Mouse (Mus musculus): Measurements from ENCODE around the gene Sec63. TPM values are rescaled to one million over a fixed set of nuclear protein-coding genes. Genes with fewer than 3 reads are reported as not detected.

The Sec63 gene
- polyA plus RNA-seq, 1 experiment from 2014 or later = 26.0 TPM

DNA sequence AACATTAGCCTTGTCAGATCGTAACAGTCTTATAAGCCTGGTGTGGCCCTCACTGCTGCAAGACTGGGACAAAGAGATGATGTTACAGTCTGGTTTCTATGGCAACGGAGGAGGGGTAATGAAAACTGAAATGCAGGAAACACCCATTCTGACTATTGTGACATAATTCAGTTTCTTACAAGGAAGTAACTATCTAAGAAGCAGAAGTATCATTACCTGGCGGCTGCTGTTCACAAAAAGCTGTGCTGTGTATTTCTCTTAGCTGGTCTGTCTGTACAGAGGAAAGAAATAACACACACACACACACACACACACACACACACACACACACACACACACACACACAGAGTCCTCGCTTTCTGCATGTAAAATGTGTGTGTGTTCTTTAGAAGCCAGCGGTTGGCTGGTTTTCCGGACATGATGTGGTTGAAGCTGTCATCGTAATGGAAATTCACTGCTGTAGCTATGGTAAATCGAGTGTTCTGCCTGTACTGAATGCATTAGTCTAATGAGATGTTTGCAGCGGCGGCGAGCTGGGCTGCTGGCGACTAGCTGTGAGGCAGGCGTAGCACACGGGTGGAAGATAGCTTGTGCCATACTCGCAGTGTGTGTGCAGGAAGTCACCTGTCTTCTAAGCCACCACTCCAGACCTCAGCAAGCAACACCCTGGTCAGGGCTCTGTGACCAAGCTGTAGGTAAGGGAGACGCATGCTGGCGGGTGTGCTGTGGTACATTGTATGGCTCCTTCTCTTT is 99.0 kb downstream of the Sec63 start, which contains the start of gene Scml4:
TSS of gene Scml4 (plus strand) at position 212 of the 753 bp plus-strand sequence.
- H3K4me1 ChIP-seq (ENCODE audit: control insufficient read depth, insufficient read depth, low read length) = no peaks in the 10 kb centered on the region; the same call in 1 of the 2 replicates
- no peaks in the 10 kb centered on the region for H3K9me3 ChIP-seq (replicated peaks; ENCODE audit: control insufficient read depth, low read length)
- no peaks in the 10 kb centered on the region for H3K27me3 ChIP-seq (ENCODE audit: control insufficient read depth, insufficient read depth, low read length)
- DNase-seq (ENCODE audit: low spot score) (peak; percentile 84), ATAC-seq (replicated peaks; ENCODE audit: insufficient number of reproducible peaks, low FRiP score, low TSS enrichment, low read depth) (no peak; the same call in 1 of the 2 replicates)
- H3K9ac ChIP-seq (replicated peaks; ENCODE audit: low read length) = no peak within 1 kb of the TSS
- H3K4me2 ChIP-seq (ENCODE audit: low read depth, low read length) = no peak within 1 kb of the TSS; the same call in 1 of the 2 replicates
- H3K4me3 ChIP-seq (ENCODE audit: low read depth, low read length) = no peak within 1 kb of the TSS
- WGBS = 45% methylated on average over 17 of the region's 17 CpGs
- H3K27ac ChIP-seq (replicated peaks; ENCODE audit: low read depth, low read length) = peak within 1 kb of the TSS; percentile 8; the same call in 1 of the 2 replicates
- no peaks in the 10 kb centered on the region for H3K36me3 ChIP-seq (replicated peaks; ENCODE audit: control insufficient read depth, insufficient read depth, low read depth, low read length)

- Histone ChIP-seq H3K9ac (replicated peaks; ENCODE audit: low read length) (no peak overlapping the region), H3K36me3 (replicated peaks; ENCODE audit: control insufficient read depth, insufficient read depth, low read depth, low read length) (no peaks in the 10 kb centered on the region), H3K4me1 (ENCODE audit: control insufficient read depth, insufficient read depth, low read length) (no peaks in the 10 kb centered on the region; the same call in 1 of the 2 replicates), H3K4me2 (ENCODE audit: low read depth, low read length) (no peak overlapping the region), H3K4me3 (ENCODE audit: low read depth, low read length) (no peak overlapping the region), H3K9me3 (replicated peaks; ENCODE audit: control insufficient read depth, low read length) (no peaks in the 10 kb centered on the region), H3K27me3 (ENCODE audit: control insufficient read depth, insufficient read depth, low read length) (no peaks in the 10 kb centered on the region), H3K27ac (replicated peaks; ENCODE audit: low read depth, low read length) (no peak overlapping the region)
- ATAC-seq (replicated peaks; ENCODE audit: insufficient number of reproducible peaks, low FRiP score, low TSS enrichment, low read depth) (no peak), DNase-seq (ENCODE audit: low spot score) (no peak)
- 66% methylated on average over 7 of the region's 7 CpGs for WGBS
These were observed 100.2 kb downstream of the Sec63 start for GRCm38 (mm10) chr10:42861446-42861845.

GRCm38 (mm10) chr10:42862102-42862740 is 100.9 kb downstream of the Sec63 start:
- H3K9ac ChIP-seq (replicated peaks; ENCODE audit: low read length) = no peak overlapping the region
- H3K4me1 ChIP-seq (ENCODE audit: control insufficient read depth, insufficient read depth, low read length) = no peaks in the 10 kb centered on the region; the same call in 1 of the 2 replicates
- H3K36me3 ChIP-seq (replicated peaks; ENCODE audit: control insufficient read depth, insufficient read depth, low read depth, low read length) = no peaks in the 10 kb centered on the region
- no peak overlapping the region for H3K4me2 ChIP-seq (ENCODE audit: low read depth, low read length)
- no peak overlapping the region for H3K4me3 ChIP-seq (ENCODE audit: low read depth, low read length)
- no peaks in the 10 kb centered on the region for H3K27me3 ChIP-seq (ENCODE audit: control insufficient read depth, insufficient read depth, low read length)
- ATAC-seq (replicated peaks; ENCODE audit: insufficient number of reproducible peaks, low FRiP score, low TSS enrichment, low read depth) = no peak
- no peak for DNase-seq (ENCODE audit: low spot score)
- no peak overlapping the region for H3K27ac ChIP-seq (replicated peaks; ENCODE audit: low read depth, low read length)
- no peaks in the 10 kb centered on the region for H3K9me3 ChIP-seq (replicated peaks; ENCODE audit: control insufficient read depth, low read length)
- 56% methylated on average over 13 of the region's 13 CpGs for WGBS

GRCm38 (mm10) chr10:42862806-42863205 is 101.5 kb downstream of the Sec63 start:
- no peaks in the 10 kb centered on the region for H3K36me3 ChIP-seq (replicated peaks; ENCODE audit: control insufficient read depth, insufficient read depth, low read depth, low read length)
- no peaks in the 10 kb centered on the region for H3K9me3 ChIP-seq (replicated peaks; ENCODE audit: control insufficient read depth, low read length)
- 75% methylated on average over 4 of the region's 4 CpGs for WGBS
- ATAC-seq (replicated peaks; ENCODE audit: insufficient number of reproducible peaks, low FRiP score, low TSS enrichment, low read depth) = no peak
- no peak overlapping the region for H3K27ac ChIP-seq (replicated peaks; ENCODE audit: low read depth, low read length)
- no peak overlapping the region for H3K9ac ChIP-seq (replicated peaks; ENCODE audit: low read length)
- no peak overlapping the region for H3K4me3 ChIP-seq (ENCODE audit: low read depth, low read length)
- no peaks in the 10 kb centered on the region; the same call in 1 of the 2 replicates for H3K4me1 ChIP-seq (ENCODE audit: control insufficient read depth, insufficient read depth, low read length)
- H3K27me3 ChIP-seq (ENCODE audit: control insufficient read depth, insufficient read depth, low read length) = no peaks in the 10 kb centered on the region
- DNase-seq (ENCODE audit: low spot score) = no peak
- H3K4me2 ChIP-seq (ENCODE audit: low read depth, low read length) = no peak overlapping the region

- no peak for ATAC-seq (replicated peaks; ENCODE audit: insufficient number of reproducible peaks, low FRiP score, low TSS enrichment, low read depth)
- H3K4me3 ChIP-seq (ENCODE audit: low read depth, low read length) = no peak overlapping the region
- no peaks in the 10 kb centered on the region for H3K36me3 ChIP-seq (replicated peaks; ENCODE audit: control insufficient read depth, insufficient read depth, low read depth, low read length)
- WGBS = 62% methylated on average over 31 of the region's 31 CpGs
- peak; percentile 32 for DNase-seq (ENCODE audit: low spot score)
- H3K4me2 ChIP-seq (ENCODE audit: low read depth, low read length) = peak overlapping the region; percentile 13
- H3K4me1 ChIP-seq (ENCODE audit: control insufficient read depth, insufficient read depth, low read length) = no peaks in the 10 kb centered on the region; the same call in 1 of the 2 replicates
- H3K9me3 ChIP-seq (replicated peaks; ENCODE audit: control insufficient read depth, low read length) = no peaks in the 10 kb centered on the region
- no peak overlapping the region for H3K9ac ChIP-seq (replicated peaks; ENCODE audit: low read length)
- H3K27ac ChIP-seq (replicated peaks; ENCODE audit: low read depth, low read length) = no peak overlapping the region
- no peaks in the 10 kb centered on the region for H3K27me3 ChIP-seq (ENCODE audit: control insufficient read depth, insufficient read depth, low read length)
These were observed 102.5 kb downstream of the Sec63 start for GRCm38 (mm10) chr10:42863621-42864391.

GRCm38 (mm10) chr10:42864696-42865095 is 103.4 kb downstream of the Sec63 start:
- H3K4me2 ChIP-seq (ENCODE audit: low read depth, low read length) = no peak overlapping the region
- no peaks in the 10 kb centered on the region for H3K9me3 ChIP-seq (replicated peaks; ENCODE audit: control insufficient read depth, low read length)
- WGBS = 53% methylated on average over 5 of the region's 5 CpGs
- DNase-seq (ENCODE audit: low spot score) = peak; percentile 25
- no peaks in the 10 kb centered on the region for H3K36me3 ChIP-seq (replicated peaks; ENCODE audit: control insufficient read depth, insufficient read depth, low read depth, low read length)
- no peak overlapping the region for H3K27ac ChIP-seq (replicated peaks; ENCODE audit: low read depth, low read length)
- ATAC-seq (replicated peaks; ENCODE audit: insufficient number of reproducible peaks, low FRiP score, low TSS enrichment, low read depth) = no peak
- no peaks in the 10 kb centered on the region for H3K27me3 ChIP-seq (ENCODE audit: control insufficient read depth, insufficient read depth, low read length)
- no peak overlapping the region for H3K4me3 ChIP-seq (ENCODE audit: low read depth, low read length)
- no peaks in the 10 kb centered on the region; the same call in 1 of the 2 replicates for H3K4me1 ChIP-seq (ENCODE audit: control insufficient read depth, insufficient read depth, low read length)
- H3K9ac ChIP-seq (replicated peaks; ENCODE audit: low read length) = no peak overlapping the region

DNA sequence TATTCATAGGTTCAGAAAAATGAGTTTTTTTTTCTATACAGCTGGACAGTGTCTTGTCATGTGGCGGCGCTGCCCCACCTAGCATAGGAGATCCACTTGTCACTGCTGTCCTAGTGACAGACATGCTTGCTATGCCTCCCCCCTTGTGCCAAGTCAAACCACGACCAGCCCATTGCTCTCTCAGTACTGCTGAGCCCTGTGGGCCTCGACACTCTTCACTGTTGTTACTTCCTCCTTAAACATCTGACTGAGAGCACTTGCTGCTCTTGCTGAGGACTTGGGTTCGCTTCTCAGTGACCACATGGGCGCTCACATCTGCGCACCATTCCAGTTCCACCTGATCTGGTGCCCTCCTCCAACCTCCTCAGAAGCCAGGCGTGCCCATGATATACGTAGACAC is 107.1 kb downstream of the Sec63 start:
- WGBS = 87% methylated on average over 9 of the region's 9 CpGs
- DNase-seq (ENCODE audit: low spot score) (no peak), ATAC-seq (replicated peaks; ENCODE audit: insufficient number of reproducible peaks, low FRiP score, low TSS enrichment, low read depth) (no peak)
- Histone ChIP-seq H3K36me3 (replicated peaks; ENCODE audit: control insufficient read depth, insufficient read depth, low read depth, low read length) (no peaks in the 10 kb centered on the region), H3K27me3 (ENCODE audit: control insufficient read depth, insufficient read depth, low read length) (no peaks in the 10 kb centered on the region), H3K9ac (replicated peaks; ENCODE audit: low read length) (no peak overlapping the region), H3K27ac (replicated peaks; ENCODE audit: low read depth, low read length) (no peak overlapping the region), H3K4me1 (ENCODE audit: control insufficient read depth, insufficient read depth, low read length) (no peaks in the 10 kb centered on the region), H3K4me3 (ENCODE audit: low read depth, low read length) (no peak overlapping the region), H3K4me2 (ENCODE audit: low read depth, low read length) (no peak overlapping the region), H3K9me3 (replicated peaks; ENCODE audit: control insufficient read depth, low read length) (no peaks in the 10 kb centered on the region)

Data from embryonic facial prominence, embryonic 11.5 days (tissue).